Mouse (Mus musculus) layer of hippocampus, adult 2 months (tissue): Measurements from ENCODE around the gene Smim24. TPM values are rescaled to one million over a fixed set of nuclear protein-coding genes. Genes with fewer than 3 reads are reported as not detected.
A peak's percentile ranks its signal among the peaks of the same experiment; 100 is the strongest.

Experiments used
- DNase-seq, 2 experiments: peaks; one replicate each; pipeline ENCODE4 v3.0.0; 2022; ENCODE audit warnings: low spot score in 2 of 2
- H3K27ac ChIP-seq: fragments of 200-600 bp; 2 replicates; pipeline ENCODE4 v1.8.1; 2022
- H3K4me3 ChIP-seq: fragments of 200-600 bp; 2 replicates; pipeline ENCODE4 v1.8.1; 2022; ENCODE audit warnings: mild to moderate bottlenecking
- CTCF ChIP-seq: fragments of 200-600 bp; conservative IDR thresholded peaks from 2 replicates; pipeline ENCODE4 v1.8.1; 2022; ENCODE audit warnings: antibody characterized with exemption, mild to moderate bottlenecking, moderate library complexity
- total RNA-seq, 2 experiments: library from RNA; stranded (reverse); gene quantifications; 2 replicates each; pipeline ENCODE4 v1.2.3; 2021

The Smim24 gene
- total RNA-seq, 2 experiments from 2014 or later: 1.9 to 2.1 TPM

DNA sequence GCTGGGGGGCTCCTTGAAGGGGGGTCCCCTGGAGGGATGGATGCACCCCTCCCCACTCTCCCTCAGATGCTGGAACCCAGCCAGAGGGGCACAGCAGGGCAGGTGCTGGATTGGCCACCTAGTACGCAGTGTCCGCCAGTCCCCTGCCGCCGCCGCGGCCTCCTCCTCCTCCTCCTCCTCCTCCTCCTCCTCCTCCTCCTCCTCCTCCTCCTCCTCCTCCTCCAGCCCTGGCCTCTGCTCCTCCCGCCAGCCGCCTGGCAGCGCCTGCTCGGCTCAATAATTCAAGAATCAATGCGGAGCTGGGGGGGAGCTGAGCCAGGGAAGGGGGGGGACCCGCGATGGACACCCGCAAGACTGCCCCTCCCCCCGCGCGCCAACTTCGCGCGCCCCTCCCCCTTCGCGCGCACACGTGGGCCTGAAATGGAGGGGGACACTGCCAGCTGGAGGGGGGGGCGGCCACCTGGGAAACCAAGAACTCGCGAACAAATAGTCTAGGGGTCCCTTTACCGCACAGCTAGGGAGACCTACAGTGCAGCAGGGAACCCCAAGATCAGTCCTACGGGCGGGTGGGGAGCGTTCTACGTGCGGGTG lies 33.3 kb downstream of the Smim24 start:
- peak overlapping the region; percentile 95 for H3K27ac ChIP-seq
- peak in 1 of 2 experiments; percentile 12 for DNase-seq
- peak overlapping the region; percentile 82 for H3K4me3 ChIP-seq
- no peak for TF ChIP-seq CTCF

DNA sequence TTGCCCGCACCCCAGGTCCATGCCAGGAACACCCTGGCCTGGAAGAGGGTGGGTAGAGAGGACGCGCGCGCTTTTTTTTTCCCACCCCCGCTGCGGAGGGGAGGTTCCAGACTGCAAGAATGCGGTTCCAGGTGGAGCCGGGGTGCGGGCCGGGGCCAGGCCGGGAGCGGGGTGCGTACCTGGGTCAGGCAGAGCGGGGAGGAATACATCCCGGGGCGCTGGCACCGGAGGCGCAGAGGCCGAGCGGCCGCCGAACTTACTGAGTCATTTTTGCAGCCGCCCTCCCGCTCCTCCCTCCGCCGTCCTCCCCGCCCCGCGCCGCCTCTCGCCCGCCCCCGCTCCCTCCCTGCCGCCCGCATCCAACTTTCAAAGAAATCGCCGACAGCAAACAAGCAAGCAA lies 34.0 kb downstream of the Smim24 start:
- DNase-seq: peak in 1 of 2 experiments; percentile 44
- no peak for TF ChIP-seq CTCF
- H3K27ac ChIP-seq: peak overlapping the region; percentile 95
- H3K4me3 ChIP-seq: peak overlapping the region; percentile 82

DNA sequence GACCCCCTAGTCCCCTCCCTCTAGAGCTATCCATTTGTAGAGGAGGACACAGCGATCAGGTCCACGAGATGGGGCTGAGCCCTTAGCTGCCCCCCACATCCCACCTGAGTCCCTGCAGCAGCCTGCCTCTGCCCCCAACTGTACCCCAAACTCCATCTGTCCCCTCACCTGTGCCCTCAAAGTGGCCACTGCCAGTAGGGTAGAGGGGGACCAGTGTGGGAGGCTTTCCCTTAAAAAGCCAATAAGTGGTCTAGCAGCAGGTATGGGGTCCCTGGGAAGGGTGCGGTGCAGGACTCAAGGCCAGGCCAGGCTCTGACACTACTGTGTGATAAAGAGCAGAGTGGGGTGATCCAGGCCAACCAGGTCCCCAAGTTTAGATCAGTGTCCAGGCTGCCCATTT lies 34.5 kb downstream of the Smim24 start:
- H3K27ac ChIP-seq: peak overlapping the region; percentile 95
- H3K4me3 ChIP-seq: peak overlapping the region; percentile 82
- DNase-seq: peak in 1 of 2 experiments; percentile 12
- no peak for TF ChIP-seq CTCF

DNA sequence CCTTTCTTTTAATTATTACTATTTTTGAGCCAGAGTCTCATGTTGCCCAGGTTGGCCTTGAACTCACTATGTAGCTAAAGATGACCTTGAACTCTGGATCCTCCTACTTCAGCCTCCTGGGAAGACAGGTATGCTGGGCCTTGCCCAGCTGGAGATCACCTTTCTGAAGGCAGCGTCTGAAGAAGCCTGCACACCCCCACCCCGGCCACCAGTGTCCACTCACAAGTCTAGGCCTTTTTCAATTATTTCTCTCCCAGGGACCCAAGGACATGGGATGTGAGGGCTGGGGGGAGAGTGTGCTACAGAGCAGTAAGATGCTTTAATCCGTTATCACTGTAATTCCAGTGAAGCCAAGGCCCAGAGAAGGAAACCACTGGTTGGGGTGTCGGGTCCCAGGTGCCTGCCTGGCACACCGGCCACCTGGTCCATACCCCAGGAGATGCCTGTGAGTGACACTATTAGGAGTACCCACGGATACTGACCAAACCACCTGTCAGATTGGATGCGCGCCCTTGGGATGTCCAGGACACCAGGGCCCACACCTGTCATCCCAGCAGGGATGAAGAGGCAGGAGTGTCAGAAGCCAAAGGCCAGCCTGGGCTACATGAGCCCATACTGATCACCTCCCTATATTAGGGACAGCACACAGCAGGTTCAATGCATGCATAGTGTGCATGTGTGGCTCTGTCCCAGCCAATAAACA lies 35.1 kb downstream of the Smim24 start:
- H3K27ac ChIP-seq: peak overlapping the region; percentile 95; the same call in 1 of the 2 replicates
- no peak overlapping the region for H3K4me3 ChIP-seq
- no peak for TF ChIP-seq CTCF
- no peak for DNase-seq

DNA sequence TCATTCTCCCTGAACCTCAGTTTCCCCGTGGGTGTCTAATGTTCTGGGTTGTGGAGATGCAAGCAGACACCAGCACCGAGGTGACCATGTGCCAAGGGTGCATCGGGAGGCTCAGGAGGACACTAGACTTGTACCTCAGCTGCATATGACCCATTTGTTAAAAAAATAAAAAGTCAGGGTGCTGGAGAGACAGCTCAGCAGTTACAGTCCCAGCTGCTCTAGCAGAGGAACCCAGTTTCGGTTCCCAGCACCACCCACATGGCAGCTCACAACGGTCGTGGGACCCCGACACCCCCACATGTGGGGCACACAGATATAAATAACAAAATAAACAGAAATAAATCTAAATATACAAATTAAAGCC lies 35.6 kb downstream of the Smim24 start:
- Histone ChIP-seq H3K27ac (no peak overlapping the region), H3K4me3 (no peak overlapping the region)
- DNase-seq: no peak
- TF ChIP-seq CTCF: no peak

DNA sequence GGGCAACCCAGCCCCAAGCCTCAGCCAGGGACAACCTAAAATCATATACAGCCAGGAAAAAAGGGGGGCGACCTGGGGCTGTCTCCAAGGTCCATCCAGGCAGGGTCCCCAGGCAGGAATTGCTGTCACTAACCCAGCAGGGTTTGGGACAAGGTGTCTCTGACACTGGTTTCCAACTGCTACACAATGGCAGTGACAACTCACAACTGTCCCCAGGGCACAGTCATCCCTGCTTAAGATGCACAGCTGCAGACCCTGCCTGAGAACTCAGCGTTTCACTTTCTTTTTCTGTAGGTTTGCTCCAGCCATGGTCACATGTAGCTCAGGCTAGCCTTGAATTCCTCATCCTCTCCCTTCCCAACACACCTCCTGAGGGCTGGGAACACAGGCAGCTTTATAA lies 36.2 kb downstream of the Smim24 start:
- no peak for DNase-seq
- no peak for TF ChIP-seq CTCF
- no peak overlapping the region for H3K4me3 ChIP-seq
- H3K27ac ChIP-seq: peak overlapping the region; percentile 99

DNA sequence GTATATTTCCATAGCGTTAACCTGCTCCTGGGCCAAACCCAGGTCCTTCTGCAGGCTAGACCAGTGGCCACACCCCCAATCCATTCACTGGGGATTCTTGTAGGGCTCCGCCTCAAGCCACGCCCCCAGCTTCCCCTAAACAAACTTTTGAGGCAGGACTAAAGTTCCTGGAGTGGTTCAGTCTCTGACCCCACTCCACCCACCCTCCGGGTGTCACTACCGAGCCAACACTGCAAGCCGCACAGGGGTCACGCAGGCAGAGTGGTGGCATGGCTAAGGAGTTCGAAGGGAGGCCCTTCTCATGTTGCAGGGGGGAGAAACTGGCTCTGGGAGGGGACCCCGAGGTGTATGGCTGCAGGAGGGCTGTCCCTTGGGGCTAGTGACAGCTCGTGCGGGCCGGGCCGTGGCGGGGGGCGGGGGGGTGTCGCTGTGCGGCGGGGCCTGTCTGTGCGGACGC lies 36.8 kb downstream of the Smim24 start:
- Histone ChIP-seq H3K4me3 (peak overlapping the region; percentile 83), H3K27ac (peak overlapping the region; percentile 99)
- DNase-seq: peak in 1 of 2 experiments; percentile 54
- TF ChIP-seq CTCF: no peak

DNA sequence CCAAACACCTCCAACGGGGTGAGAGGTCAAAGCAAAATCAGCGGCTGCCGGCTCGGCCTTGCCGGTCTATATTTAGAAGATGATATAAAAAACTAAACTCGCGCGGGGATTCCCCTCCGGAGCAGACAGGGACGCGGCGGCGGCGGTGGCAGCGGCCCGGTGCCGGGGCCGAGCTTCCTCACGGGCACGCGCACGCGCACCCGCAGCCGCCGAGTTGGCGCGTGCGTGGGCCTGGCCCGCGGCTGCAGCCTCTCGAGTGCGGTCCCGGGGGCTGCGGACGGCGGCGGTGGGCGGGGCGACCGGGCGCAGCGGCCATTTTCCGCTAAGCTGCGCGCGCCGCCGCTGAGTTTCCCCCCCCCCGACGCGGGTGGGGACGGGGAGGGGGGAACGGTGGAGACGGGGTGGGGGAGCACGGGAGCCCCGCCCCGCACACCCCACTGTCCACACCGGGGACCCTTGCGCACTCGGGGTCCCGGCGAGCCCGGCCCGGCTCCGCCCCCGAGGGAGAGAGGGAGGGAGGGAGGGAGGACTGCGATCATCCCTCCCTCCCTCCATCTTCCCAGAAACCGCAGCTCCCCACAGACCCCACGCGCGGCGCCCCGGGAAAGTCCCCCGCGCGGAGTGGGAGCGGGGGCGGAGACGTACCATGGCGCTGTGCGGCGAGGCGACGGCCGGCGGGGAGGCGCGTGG lies 37.4 kb downstream of the Smim24 start:
- TF ChIP-seq CTCF: no peak
- H3K4me3 ChIP-seq: peak overlapping the region; percentile 83
- peak overlapping the region; percentile 99 for H3K27ac ChIP-seq
- peak in 1 of 2 experiments; percentile 75 for DNase-seq

DNA sequence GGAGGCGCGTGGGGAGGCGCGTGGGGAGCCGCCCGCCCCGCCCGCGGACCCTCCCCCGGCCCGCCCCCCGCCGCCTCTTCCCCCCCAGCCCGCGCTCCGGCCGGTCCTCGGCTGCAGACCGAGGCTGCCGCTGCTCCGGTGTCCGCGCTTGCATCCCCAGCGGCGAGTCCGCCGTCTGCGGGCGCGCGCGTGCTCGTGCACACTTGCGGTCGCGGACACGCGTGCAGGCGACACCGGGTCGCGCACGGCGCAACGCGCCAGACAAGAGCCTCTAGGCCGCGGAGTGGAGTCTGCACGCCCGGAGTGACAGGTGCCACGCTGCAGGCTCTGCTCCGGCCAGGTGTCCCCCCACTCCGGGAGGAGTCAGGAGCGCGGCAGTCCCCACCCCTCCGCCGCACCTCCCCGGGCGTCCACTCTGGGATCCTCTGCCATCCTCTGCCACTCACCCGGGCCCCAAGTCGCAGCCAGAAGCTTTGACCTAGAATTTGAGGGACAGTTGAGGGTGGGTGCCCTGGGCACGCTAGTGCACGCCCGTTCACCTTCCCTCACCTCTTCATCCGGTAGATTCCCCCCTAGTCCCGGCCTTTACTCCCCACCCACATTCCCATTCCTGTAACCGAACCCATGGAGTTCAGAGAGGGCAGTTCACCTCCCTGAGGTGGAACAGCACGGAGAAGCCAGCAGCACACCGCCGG lies 38.1 kb downstream of the Smim24 start:
- TF ChIP-seq CTCF: no peak
- Histone ChIP-seq H3K4me3 (peak overlapping the region; percentile 83), H3K27ac (peak overlapping the region; percentile 99)
- DNase-seq: peak in 1 of 2 experiments; percentile 67

DNA sequence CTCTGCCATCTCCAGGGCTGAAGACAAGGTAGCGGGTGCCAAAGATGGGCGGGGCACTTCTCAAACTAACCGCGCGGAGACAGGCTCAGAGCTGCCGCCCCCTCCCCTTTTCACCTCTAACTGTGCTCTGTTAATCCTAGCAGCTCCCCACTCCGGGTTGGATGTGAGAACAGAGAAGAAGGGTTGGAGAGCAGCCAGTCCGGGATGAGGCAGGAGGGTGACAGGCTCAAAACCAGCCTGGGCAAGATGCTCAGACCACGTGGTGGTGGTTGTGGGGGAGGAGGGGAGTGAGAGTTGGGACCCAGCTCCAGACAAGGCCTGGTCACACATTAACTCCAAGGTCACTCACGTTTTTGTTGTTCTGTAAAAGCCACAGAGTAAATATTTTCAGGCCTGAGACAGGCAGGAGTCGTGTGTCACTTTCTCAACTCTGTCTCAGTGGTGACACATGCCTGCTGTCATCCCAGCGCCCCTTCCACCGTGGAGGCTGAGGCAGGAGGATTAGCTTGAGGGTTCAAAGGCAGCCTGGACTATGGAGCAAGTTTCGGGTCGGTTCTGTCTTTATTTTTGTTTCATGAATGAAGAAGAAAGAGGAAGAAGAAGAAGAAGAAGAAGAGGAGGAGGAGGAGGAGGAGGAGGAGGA lies 38.8 kb downstream of the Smim24 start:
- no peak for TF ChIP-seq CTCF
- DNase-seq: peak in 1 of 2 experiments; percentile 28
- Histone ChIP-seq H3K27ac (peak overlapping the region; percentile 99), H3K4me3 (peak overlapping the region; percentile 83; the same call in 1 of the 2 replicates)

DNA sequence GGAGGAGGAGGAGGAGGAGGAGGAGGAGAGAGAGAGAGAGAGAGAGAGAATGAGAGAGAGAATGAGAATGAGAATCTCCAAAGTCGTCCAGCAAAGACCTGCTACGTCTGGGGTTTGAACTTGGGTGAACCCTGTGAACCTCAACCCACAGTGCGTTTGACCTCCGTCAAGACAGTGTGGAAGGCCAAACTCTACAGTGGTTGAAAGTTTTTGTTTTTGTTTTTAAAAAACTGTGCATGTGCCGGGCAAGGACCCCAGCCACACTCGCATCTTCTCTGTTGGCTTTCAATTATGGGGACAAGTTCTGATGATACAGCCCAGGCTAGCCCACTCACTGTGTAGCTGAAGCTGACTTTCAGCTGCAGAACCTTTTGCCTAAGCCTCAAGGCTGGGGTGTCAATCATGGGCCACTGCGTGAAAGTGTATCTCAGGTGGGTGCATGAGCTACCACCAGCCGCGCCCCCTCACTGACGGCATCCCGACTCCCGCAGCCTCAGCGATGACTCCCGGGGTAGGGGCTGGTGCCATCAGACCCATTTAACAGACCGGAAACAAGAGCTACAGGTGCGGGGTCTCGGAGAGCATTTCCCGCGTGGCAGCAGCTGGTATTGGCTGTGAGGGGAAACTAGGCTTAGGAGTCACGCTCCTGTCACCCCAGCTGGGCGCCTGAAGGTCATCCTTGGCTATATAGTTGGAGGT lies 39.5 kb downstream of the Smim24 start:
- H3K27ac ChIP-seq: peak overlapping the region; percentile 87
- peak overlapping the region; percentile 48 for H3K4me3 ChIP-seq
- no peak for DNase-seq
- TF ChIP-seq CTCF: peak; percentile 55

DNA sequence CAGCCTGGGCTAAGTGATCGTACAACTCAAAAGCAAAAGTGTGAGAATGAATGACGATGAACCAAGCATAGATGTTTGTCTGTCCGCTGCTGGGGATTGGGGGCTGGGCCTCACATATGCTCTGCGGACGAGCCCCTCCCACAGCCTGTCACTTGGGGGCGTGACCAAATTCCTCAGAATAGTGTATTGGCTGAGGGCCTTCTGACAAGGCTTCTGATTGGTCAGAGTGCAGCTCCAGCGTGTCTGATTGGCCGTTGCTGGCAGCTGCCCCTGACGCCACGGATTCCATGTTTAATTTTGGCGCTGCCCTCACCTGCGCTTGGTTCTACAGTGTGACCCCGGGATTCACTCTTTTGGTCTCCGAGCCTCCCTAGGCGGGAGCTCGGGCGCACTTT lies 40.0 kb downstream of the Smim24 start:
- DNase-seq: peak; percentile 91 to 97
- TF ChIP-seq CTCF: no peak
- Histone ChIP-seq H3K27ac (peak overlapping the region; percentile 87), H3K4me3 (peak overlapping the region; percentile 48)
